Mouse (Mus musculus): ENCODE measurements around the gene Rapgef3. TPM values are rescaled to one million over a fixed set of nuclear protein-coding genes. Genes with fewer than 3 reads are reported as not detected.

Gene Rapgef3
- total RNA-seq, 2 experiments from 2014 or later: 21.2 to 24.2 TPM

Other genes with a start within 250 kb of the Rapgef3 start
- 10 to 100 TPM; 33.8 to 34.6 TPM for gene Rpap3, start 62.1 kb downstream of the Rapgef3 start, total RNA-seq (2021)
- under 1 TPM; 0.16 to 0.18 TPM for gene Endou, start 36.6 kb downstream of the Rapgef3 start, total RNA-seq (2021)
- 10 to 100 TPM; 81.8 to 84.6 TPM for gene Slc48a1, start 10.5 kb upstream of the Rapgef3 start, total RNA-seq (2021)
- 10 to 100 TPM; 41.0 to 41.3 TPM for gene Hdac7, start 76.5 kb upstream of the Rapgef3 start, total RNA-seq (2021)
- gene Vdr, start 142.7 kb upstream of the Rapgef3 start, total RNA-seq (2021): under 1 TPM in 1 of 2 experiments, not detected in 1; 0.08 TPM
- gene Tmem106c, start 196.2 kb upstream of the Rapgef3 start, total RNA-seq (2021): 10 to 100 TPM; 18.0 to 20.1 TPM
- 1 to 10 TPM; 2.5 to 5.4 TPM for gene Col2a1, start 236.7 kb upstream of the Rapgef3 start, total RNA-seq (2021)